Mouse (Mus musculus): Measurements from ENCODE around the gene Cacna1s. TPM values are rescaled to one million over a fixed set of nuclear protein-coding genes. Genes with fewer than 3 reads are reported as not detected.

Gene Cacna1s
- total RNA-seq, 2 experiments from 2014 or later = 1.5 to 1.7 TPM

DNA sequence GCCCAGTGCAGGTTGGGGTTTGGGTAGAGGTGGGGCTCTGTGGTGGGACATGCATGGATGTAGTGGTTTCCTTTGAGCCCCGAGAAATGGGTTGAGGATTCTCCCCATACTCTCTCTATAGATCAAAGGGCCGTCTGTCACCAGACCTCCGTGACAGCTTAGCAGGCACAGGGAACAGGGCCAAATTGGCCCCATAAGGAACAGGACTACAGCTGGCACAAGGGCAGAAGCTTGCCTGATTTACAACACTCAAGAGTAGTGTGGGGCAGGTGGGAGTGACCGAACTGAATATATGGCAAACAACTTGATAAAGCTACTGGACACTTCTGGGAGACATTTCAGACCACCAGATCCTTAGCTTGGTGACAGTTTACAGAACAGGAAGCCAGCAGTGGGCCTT is 52.2 kb downstream of the Cacna1s start:
- no peak for DNase-seq (ENCODE audit: low spot score in 2 of 2)

DNA sequence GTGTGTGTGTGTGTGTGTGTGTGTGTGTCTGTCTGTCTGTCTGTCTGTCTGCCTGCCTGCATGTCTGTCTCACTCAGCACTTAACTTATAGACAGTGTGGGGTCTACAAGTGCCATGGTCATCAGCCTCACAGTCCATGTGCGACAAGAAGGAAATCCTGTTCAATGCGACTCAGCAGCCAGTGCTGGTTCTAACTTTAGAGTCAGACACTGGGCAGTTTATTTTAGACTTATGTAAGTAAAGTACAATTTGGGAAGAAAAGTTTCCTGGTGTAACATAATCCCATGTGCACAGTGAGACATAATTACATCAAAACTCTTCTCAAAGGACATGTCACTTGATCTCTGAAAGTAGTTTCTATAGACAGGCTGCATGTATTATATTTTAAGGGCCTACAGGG is 56.9 kb downstream of the Cacna1s start:
- DNase-seq (ENCODE audit: low spot score in 2 of 2) = no peak

DNA sequence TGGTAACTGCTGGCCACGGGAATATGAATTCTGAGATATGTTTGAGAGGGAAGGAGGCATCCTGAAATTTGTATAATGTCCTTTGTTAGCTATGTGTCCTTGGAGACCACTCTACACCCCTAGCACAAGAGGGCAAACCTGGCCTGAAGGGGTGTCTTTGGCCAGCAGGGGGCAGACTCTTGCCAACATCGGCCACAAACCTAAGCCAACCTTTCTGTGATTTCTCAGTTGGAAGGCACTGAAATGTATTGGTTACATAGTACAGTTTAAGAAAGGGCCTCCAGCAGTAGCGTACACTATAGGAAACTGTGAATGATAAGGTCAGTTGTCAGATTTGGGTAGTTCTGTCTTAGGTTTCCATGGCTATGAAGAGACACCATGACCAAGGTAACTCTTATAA is 63.6 kb downstream of the Cacna1s start:
- DNase-seq (ENCODE audit: low spot score in 2 of 2) = peak; percentile 71 to 75

DNA sequence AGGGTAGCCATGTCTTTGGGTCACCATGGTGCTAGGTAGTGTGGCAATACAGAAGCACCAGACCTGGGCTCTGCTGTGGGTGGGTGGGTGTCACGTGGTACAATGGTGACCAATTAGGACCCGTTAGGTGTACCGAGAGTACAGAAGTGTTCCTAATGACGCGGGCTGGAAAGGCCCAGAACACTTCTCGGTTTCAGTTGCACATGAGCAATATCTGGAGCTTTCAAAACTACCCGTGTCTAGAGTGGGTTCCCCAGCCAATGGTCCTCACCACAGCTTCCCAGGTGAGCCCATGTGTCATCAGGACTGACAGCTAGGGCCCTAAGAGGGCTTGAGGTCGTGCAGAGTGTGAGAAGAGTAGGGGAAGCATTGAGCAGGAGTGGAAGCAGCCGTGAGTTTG is 64.5 kb downstream of the Cacna1s start:
- no peak for DNase-seq (ENCODE audit: low spot score in 2 of 2)

DNA sequence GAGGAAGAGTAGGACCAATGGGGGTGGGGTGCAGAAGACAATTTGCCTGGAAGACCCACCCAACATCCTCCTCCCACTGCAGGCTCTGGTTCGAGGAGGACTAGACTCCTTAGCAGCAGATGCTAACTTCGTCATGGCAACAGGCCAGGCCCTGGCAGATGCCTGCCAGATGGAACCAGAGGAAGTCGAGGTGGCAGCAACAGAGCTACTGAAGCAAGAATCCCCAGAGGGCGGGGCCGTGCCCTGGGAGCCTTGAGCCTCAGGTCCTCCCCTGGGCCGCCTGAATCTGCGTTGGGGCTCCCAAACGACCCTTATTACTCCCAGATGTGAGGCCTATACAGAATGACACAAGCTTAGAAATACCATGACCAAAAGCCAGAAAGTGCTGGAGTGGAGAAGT is 66.3 kb downstream of the Cacna1s start:
- peak; percentile 77 to 86 for DNase-seq (ENCODE audit: low spot score in 2 of 2)

DNA sequence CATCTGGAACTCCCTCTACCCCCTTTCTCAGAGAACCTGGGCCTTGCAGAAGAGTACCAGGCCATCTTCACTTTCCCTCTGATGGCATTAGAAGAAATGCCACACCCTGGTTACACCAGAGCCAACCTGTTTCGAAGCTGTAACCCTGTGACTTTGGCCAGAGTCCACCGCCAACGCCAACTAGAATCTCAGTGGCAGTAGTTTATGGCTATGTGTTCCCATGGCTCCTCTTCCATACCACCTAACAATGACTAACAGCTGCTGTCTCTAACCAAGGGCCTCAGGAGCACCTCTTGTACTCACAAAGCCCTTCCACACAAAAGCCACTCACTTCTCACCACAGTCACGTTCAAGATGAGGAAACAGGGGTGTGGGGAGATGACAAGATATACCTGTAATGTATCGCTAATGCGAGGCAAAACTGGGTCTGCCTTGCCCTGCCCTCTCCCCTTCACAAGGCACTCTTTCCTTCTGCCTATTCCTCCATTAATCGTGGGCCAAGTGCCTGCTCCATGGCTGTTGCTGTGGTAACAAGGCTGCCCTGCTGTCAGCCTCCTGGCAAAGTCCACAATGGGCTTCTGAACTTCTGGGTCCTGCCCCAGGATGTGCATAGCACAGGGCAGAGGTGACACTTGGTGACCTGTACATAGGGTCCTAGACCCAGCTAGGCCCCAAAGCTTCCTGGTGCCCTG is 67.2 kb downstream of the Cacna1s start:
- DNase-seq (ENCODE audit: low spot score in 2 of 2) = no peak

DNA sequence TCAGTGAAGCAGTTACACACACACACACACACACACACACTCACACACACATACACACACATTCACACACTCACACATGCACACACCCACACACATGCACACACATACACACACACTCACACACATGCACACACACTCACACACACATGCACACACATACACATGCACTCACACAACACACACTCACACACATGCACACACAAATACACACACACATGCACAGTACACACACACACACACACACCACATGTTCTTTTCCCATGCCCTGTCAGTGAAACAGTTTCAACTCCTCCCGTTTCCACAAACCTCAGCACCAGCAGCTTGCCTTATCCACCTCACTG is 67.7 kb downstream of the Cacna1s start:
- no peak for DNase-seq (ENCODE audit: low spot score in 2 of 2)

DNA sequence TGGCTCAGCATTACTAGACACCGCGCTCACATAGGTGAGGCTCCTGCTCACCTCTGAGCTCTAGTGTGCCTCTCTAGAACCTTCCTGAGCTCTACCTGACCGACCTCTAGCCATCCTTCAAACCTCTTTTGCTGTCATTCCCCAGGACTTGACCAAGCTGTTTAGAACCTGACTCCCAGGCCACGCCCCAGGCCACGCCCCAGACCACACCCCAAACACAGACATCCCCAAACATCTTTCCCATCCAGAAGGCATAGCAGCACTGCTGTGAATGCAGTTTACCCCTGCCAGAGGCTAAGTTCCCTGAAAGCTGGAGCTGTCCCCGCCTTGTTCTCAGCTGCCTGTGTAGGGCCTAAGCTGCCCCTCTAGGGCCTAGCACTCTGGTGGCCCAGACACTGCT is 68.2 kb downstream of the Cacna1s start:
- DNase-seq (ENCODE audit: low spot score in 2 of 2) = no peak

DNA sequence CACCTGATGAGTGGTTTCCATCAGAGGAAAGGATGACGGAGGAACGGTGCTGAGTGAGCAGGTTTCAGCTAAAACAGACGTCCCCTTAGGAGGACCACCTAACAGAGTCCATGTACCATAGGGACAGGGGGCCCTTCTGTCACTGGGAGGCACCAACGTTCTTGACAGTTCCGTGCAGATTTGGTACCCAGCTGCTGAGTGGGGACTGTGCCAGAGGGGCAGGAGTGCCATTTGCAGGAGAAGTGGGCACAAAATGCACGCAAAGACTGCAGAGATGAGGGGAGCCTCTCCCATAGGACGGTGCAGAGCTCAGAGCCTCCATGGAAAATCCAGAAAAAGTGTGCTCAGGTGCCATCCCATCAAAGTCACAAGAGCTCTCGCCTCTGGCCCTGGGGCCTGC is 69.5 kb downstream of the Cacna1s start:
- no peak for DNase-seq (ENCODE audit: low spot score in 2 of 2)

DNA sequence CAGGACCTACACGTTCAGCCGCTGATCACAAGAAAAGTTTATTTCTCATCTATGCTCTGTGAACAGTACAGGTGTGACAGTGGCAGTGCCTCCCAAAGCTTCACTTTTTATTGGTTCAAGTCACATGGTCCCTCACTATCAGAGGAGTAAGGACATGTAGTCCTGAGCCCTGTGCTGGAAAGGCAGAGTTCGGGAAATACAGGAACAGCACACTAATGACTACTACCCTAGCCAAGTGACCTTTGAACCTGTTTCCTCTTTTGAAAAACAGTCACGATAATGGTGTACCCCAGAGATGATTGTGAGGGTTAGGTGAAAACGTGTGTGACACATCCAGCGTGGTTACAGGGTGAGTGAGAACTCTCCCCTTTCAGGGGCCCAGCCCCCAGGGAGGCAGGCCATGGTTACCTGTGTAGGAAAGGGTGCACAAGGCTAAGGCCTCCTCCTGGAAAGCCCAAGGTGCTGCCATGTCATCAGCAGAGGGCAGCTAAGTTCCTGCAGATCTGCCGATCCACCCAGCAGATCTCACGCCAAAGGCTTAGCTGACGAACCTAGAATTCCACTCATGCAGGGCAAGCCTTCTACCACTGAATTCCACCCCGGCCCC is 73.7 kb downstream of the Cacna1s start:
- DNase-seq (ENCODE audit: low spot score in 2 of 2) = no peak

DNA sequence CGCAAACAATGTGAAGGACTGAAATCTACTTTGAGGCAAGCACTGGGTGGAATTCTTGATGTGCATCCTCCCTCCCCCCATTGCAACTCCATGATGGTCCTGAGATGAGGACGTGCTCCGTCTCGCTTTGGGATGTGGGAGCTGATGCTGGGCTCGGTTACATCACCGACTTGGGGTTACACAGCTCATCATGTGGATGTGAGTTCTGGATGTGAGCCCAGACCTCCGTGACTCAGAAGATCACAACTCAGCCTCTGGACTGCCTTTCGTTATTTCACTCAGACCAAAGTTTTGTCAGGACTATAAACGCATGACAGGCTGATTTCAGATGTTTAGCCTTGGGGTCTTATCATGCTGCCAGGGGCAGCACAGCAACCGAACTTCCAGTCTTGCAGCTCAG is 74.3 kb downstream of the Cacna1s start:
- DNase-seq (ENCODE audit: low spot score in 2 of 2) = no peak

DNA sequence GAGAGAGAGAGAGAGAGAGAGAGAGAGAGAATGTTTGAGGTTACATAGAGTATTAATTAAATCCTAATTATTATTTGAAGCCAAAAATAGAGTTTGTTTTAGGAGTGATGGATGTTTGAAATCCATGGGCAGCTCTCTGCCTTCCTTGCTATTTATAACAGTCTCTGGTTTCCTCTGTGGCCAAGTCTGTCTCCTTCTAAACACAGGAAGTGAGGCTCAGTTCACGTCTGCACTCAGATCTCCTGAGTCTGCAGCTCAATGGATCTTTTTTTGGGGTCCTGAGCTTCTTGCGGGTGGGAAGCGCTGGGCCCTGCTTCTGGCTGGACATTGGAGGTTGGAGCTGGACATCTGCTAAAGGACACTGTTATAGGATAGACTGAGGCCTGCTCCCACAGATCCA is 75.3 kb downstream of the Cacna1s start:
- DNase-seq (ENCODE audit: low spot score in 2 of 2) = no peak

DNA sequence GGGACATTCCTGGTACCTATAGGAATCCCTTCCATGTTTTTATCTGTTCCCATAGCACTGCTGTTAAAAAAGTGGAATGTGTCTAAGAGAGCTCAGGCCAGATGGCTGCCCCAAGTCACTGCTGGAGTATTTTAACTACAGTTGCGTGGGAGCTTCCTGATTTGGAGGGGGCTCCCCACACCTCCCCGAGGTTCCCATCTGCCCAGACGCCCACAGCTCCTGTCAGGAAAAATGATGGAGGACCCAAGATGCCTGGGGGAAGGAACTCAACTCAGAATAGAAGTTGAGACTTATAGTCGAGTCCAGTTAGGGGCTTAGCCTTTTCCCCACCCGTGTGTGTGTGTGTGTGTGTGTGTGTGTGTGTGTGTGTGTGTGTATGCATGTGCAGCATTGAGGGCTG is 75.9 kb downstream of the Cacna1s start:
- peak; percentile 77 to 87 for DNase-seq (ENCODE audit: low spot score in 2 of 2)

DNA sequence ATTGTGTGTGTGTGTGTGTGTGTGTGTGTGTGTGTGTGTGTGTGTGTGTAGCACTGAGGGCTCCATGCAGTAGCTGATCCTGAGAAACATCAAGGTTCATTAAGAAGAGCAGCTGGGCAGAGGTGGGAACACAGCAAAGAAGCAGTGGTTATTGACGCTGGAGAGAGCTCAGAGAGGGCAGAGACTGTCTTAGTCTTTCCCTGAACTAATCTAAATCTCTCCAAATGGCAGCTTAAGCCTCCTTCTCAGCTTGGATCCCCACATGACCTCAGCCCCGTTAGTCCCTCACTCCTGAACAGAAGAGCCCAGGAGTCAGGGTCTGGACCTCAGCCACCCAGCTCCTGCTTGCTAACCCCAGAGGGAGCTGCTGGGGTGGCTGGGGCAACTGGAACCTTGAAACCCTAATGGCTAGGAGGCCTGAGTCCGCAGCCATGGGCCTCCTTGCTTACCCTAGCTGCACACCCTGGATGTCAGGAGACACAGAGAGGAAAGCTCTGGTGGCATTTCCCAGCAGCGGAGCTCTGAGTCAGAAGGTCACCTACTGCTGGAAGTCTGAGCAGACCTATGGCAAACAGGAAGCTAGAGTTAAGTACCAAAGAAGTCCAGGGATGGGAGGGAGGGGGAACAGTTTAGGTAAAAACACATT is 76.5 kb downstream of the Cacna1s start:
- DNase-seq (ENCODE audit: low spot score in 2 of 2) = no peak

DNA sequence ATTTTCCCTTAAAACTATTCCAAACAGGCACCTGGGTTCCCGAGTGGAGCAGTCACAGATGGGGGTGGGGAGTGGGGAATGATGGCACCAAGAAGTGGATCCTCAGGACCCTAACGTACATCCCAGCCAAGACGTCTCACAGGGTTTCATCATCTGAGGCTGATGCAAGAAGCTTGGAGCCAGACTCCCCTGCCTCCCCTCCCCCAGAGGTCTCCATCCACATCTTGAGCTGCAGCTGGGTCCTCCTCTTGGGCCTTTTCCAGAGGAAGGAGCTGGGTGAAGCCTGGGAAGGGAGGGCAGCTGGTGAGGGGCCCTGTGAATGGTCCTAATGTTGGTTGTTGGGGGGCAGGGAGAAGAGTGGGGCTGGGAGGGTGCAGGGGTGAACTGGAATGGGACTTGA is 77.6 kb downstream of the Cacna1s start:
- no peak for DNase-seq (ENCODE audit: low spot score in 2 of 2)

DNA sequence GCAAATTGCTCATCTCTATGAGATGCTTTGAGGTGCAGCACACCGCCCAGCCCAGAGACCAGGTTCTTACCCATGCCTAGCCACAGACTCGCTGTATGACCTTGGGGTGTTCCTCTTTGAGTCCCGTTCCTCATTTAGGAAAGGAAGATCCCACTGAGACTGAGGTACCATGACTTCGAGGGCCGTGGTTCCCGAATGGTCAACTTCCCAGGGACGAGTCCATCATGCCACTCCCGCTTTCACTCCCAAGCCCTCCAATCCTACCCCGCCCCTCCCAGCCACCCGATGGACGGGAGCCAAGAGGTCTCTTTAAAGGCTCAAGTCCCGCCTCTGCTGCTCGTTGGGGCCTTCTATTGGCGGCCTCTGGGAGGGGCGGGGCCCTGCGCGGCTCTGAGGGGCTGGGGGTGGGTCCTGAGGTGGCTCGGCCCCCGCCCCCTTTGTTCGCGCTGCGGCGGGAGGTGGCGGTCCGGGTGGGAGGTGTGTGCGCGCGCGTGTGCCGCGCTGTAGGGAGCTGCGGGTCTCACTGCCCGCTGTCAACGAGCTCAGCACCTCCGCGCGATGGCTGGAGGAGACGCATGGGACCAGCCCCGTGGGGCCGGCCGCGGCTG is 78.5 kb downstream of the Cacna1s start, which contains the start of gene Kif21b:
Gene Kif21b (plus strand): TSS at position 439 of the 608 bp plus-strand sequence.
- peak; percentile 92 to 95 for DNase-seq (ENCODE audit: low spot score in 2 of 2)

DNA sequence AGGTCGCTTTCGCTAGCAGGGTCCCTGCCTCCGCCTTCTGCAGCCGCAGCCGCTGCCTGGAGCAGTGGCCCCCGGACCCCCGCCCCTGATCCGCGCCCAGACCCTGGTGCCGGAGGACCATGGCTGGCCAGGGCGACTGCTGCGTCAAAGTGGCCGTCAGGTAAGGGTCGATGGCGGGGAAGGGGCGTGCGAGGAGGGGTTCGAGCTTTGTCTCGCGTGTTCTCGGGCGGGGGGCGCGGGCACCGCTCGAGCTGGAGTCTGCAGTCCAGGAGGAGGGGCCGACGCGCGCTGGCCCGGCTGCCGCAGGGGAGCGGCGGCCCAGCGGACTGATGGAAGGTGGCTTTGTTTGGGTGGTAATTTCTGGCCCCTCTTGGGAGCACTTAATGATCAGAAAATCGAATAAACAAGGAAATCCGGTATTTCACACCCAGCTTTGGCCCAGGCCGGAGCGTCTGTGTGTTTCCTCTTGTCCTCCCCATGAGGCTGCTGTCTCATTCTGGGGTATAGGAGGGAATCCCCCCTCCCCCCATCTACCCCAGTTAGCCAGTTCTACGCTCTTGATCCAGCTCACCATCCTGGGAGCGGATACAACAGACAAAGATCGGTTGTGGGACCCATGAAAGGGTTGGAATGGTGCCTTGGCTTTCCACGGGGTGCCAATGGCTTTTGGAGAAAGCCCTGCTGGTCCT is 79.2 kb downstream of the Cacna1s start:
- DNase-seq (ENCODE audit: low spot score in 2 of 2) = no peak

DNA sequence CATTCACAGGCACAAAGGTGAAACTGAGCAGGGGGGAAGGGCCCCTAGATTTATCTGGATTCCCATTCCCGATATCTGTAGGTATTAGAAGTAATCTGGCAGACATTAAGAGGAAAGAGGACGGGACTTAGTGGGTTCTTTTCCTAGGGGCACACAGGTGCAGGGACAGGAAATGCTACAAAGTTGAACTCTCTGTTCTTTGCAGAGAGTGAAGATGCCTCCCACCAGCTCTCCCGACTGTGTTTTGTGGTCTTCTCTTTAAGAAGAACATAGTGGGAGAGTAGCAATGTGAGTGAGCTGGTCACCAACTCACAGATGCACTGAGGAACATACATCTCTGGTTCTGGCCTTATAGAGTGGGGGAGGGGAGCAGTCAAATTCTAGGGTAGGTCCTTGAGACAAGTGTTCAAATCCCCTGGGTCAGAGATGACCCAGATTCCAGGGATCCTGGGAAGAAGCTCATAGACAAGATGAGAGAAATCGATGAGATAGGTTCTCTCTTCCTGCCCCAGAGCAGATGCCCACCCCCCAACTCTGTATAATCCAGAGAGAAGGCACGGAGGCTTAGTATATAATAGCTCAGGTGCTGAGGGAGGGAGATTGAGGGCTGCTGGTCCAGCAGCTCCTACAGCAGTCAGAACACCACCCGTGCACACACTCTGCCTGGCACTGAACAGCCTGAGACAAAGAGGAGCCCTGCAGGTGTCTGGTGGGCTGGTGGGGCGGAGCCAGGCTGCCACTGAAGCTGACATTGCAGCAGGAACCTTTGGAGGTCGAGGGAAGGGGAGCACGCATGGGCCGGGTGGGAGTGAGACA is 80.0 kb downstream of the Cacna1s start:
- DNase-seq (ENCODE audit: low spot score in 2 of 2) = no peak

DNA sequence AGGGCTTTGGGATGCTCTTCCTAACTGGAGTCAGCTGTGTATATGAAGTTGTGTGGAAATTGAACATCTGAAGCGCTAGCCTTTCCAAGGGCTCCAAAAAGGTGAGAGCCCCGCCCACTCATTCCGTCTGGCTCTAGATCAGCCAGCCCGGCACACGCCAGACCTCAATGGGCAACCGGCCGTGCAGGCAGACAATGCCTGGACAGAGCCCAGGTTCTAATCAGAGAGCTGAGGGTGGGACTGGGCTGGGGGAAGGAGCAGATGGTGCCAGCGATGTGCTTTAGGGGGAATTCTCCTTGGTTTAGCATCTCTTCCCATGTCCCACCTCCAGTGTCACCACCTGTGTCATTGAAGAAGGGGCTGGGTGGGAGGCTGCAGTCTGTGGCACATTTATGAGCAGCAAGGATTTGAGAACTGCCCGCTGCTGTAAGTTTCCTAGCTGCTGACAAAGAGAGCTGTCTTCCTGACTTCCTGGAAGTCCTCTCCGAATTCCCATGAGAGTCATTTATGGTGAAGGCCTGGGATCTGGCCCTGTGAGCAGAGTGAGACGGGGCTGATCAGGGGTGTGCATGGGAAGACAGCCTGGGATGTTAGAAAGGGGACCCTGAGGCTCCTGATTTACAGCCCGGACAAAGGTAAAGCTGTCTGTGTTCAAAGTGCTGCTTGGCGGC is 81.2 kb downstream of the Cacna1s start:
- peak in 1 of 2 experiments; percentile 76 for DNase-seq (ENCODE audit: low spot score in 2 of 2)

DNA sequence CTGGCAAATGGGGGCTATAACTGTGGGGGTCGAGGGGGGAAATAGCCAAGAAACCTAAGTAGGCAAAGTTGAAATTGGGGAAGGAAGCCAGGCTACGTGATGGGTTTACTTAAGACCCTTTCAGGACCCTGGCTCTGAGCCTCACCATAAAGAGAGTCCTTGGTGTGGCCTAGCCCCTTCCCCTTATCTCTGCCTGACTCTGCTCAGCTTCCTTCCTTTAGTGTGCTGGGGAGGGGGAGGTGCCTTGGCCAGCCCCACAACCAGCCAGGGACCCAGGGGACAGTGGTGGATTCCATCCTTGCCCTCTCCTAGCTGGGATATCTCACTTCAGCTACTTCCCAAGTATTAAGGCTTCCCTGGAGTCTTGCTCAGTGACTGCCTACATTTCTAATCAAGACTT is 82.0 kb downstream of the Cacna1s start:
- no peak for DNase-seq (ENCODE audit: low spot score in 2 of 2)

All from left cerebral cortex, adult 18-20 months (tissue).